Mouse (Mus musculus) limb, embryonic 15.5 days (tissue): ENCODE data around the gene Glod4. TPM values are rescaled to one million over a fixed set of nuclear protein-coding genes. Genes with fewer than 3 reads are reported as not detected.
A peak's percentile ranks its signal among the peaks of the same experiment; 100 is the strongest.

Source experiments
- ATAC-seq: fragments of 200-750 bp; cut with Nextera tagmentation; 2 replicates; pipeline ENCODE4 v1.8.0; 2017; ENCODE audit warnings: low read depth, moderate TSS enrichment; ENCODE audit not compliant: insufficient number of reproducible peaks, low FRiP score, low TSS enrichment
- H3K27ac ChIP-seq: fragments of 300-500 bp; sonication (generic); 2 replicates; pipeline ENCODE4 v1.5.1; 2015; ENCODE audit warnings: moderate library complexity, mild to moderate bottlenecking, inconsistent platforms
- H3K27me3 ChIP-seq: fragments of 300-500 bp; sonication (generic); 2 replicates; pipeline ENCODE4 v1.6.1; 2015; ENCODE audit warnings: inconsistent platforms
- H3K36me3 ChIP-seq: fragments of 300-500 bp; sonication (generic); 2 replicates; pipeline ENCODE4 v1.6.1; 2015; ENCODE audit warnings: inconsistent platforms
- H3K4me1 ChIP-seq: fragments of 300-500 bp; sonication (generic); 2 replicates; pipeline ENCODE4 v1.6.1; 2015; ENCODE audit warnings: inconsistent platforms
- H3K4me2 ChIP-seq: fragments of 300-500 bp; sonication (generic); 2 replicates; pipeline ENCODE4 v1.6.1; 2015; ENCODE audit warnings: mild to moderate bottlenecking, inconsistent platforms
- H3K4me3 ChIP-seq: fragments of 300-500 bp; sonication (generic); 2 replicates; pipeline ENCODE4 v1.5.1; 2015; ENCODE audit warnings: mild to moderate bottlenecking, inconsistent platforms
- H3K9ac ChIP-seq: fragments of 300-500 bp; sonication (generic); 2 replicates; pipeline ENCODE4 v1.6.1; 2015; ENCODE audit warnings: inconsistent platforms
- H3K9me3 ChIP-seq: fragments of 300-500 bp; sonication (generic); 2 replicates; pipeline ENCODE4 v1.6.1; 2016; ENCODE audit warnings: inconsistent platforms
- WGBS: fragments of 180-500 bp; shearing (Covaris S2); methylation state at CpG from one replicate; pipeline ENCODE4 v1.1.7; 2015; 5-methylcytosine and 5-hydroxymethylcytosine counted together
- polyA plus RNA-seq: library from polyadenylated mRNA; unstranded; fragments of >200 nt; fragmentation: Nextera tagmentation; extraction: Ambion mirVana; gene quantifications from 2 replicates; pipeline ENCODE4 v1.2.1, GENCODE M21; 2015

Glod4 gene
- polyA plus RNA-seq, 1 experiment from 2014 or later = 131 TPM

DNA sequence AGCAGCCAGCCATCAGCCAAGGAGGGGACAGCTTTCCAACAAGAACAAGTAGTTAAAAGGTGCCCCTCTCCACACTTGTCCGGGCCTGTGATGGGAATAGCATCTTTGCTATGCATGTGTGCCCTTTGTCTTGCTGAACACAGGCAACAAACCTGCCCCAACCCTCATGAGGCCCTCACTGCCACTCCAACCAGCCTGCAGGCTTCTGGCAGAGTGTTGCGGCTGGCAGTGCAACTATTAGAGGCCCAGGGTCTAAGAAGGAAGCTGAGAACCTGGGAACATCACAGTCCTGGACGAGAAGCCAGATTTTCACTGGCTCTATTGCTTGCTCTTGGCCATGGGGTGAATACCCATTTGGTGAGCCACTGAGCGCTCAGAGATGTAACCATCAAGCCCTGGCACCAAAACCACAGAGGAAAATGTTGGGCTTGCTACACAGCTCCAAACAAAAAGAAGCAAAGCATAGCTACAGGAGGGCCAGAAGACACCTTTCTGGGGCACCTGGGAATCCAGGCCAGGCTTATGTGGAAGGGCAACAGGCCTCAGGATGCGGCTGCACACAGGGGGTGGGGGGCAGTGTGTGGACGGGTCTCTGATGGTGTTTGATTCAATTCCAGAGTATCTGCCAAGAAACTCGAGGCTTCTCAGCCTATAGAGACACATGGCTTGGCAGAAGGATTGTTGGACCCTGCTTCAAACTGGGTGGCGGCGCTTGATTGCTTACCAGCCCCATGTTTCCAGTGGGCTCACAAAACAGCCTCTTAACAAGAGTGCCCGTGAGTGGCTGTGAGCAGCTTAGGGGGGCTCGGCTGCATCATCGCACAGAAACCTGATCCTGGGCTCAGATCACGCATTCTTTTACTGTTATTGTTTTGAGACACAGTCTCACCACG lies 35.7 kb upstream of the Glod4 start:
- Histone ChIP-seq H3K4me3 (no peak overlapping the region), H3K4me1 (peaks cover 22% of the 10 kb centered on the region), H3K27ac (peak overlapping the region; percentile 65), H3K9me3 (no peaks in the 10 kb centered on the region; the same call in 1 of the 2 replicates), H3K9ac (no peak overlapping the region), H3K27me3 (no peaks in the 10 kb centered on the region), H3K36me3 (peaks cover 18% of the 10 kb centered on the region; the same call in 1 of the 2 replicates), H3K4me2 (no peak overlapping the region)
- WGBS = 32% methylated on average over 14 of the region's 14 CpGs
- peak; percentile 11; the same call in 1 of the 2 replicates for ATAC-seq

DNA sequence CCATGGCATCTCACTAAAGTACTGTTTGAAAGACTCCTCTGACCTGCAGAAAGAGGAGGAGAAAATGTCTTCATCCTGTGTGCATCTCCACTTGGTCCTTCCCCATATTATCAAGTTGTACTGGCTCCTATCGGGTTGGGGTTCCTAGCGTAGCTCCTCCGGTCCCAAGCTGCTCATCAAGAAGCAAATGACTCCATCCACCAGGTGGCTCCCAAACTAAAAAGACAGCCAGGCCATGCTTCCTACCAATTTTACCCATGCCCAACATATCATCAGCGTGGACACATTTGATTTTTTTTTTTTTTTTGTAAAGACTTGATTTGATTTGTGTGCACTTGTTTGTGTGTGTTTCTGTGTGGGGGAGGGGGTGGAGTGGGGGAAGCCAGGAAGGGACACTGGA lies 28.9 kb upstream of the Glod4 start:
- Histone ChIP-seq H3K4me2 (no peak overlapping the region), H3K27ac (no peak overlapping the region), H3K9ac (no peak overlapping the region), H3K36me3 (peaks cover 37% of the 10 kb centered on the region), H3K4me1 (no peaks in the 10 kb centered on the region), H3K9me3 (no peaks in the 10 kb centered on the region), H3K27me3 (no peaks in the 10 kb centered on the region), H3K4me3 (no peak overlapping the region)
- no peak for ATAC-seq
- 77% methylated on average over 4 of the region's 4 CpGs for WGBS

DNA sequence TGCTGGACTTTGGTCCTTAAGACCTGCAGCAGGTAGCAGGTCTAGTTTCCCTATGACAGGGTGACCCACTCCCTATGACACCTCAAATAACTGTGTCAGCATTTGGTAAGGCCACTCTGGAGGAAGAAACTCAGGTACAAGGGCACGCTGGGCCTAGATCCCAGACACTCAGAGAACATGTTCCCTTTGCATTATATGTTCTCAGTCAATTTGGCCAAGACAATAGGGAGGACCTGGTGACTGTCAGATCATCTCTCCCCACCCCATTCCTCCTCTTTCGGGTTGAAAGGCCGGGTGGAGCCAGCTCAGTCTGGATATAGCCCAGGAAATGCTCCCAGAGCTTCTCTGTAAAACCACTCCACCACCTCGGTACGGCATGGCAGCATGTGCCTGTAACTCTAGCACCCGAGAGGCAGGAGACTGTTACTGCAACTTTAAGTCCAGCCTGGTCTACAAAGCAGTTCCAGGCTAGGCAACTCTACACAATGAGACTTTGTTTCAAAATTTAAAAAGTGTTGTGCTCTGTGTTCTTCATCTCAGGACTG lies 25.1 kb upstream of the Glod4 start:
- Histone ChIP-seq H3K36me3 (peaks cover 22% of the 10 kb centered on the region), H3K4me3 (no peak overlapping the region), H3K27ac (no peak overlapping the region; the same call in 1 of the 2 replicates), H3K4me2 (no peak overlapping the region), H3K4me1 (peaks cover 10% of the 10 kb centered on the region; the same call in 1 of the 2 replicates), H3K9me3 (no peaks in the 10 kb centered on the region), H3K9ac (no peak overlapping the region), H3K27me3 (no peaks in the 10 kb centered on the region)
- WGBS = 72% methylated on average over 6 of the region's 6 CpGs
- no peak for ATAC-seq

DNA sequence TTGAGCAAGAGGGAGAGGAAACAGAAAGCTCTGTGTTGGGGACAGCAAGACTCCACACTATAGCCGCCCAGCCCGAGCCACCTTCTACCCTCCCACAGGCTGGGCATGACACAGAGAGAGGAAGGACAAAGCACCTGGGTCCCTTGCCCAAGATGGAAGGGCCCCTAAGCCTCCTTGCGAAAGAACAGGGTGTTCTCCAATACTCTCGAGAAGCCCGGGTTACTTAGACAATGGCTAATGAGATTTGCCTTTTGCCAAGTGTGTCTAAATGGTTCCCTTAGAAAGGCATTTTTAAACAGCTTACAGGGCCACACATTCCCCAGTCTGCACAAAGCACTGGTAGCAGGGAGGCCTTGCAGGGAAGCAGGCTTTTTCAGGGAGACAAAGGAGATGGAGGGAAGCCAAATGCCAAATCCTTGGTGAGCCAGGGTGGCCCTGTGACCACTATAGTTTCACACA lies 24.5 kb upstream of the Glod4 start:
- no peak for ATAC-seq
- no peak overlapping the region for H3K4me2 ChIP-seq
- H3K9ac ChIP-seq = no peak overlapping the region
- no peaks in the 10 kb centered on the region for H3K9me3 ChIP-seq
- no peaks in the 10 kb centered on the region for H3K27me3 ChIP-seq
- peaks cover 16% of the 10 kb centered on the region for H3K4me1 ChIP-seq
- H3K27ac ChIP-seq = peak overlapping the region; percentile 30
- no peak overlapping the region for H3K4me3 ChIP-seq
- peaks cover 19% of the 10 kb centered on the region for H3K36me3 ChIP-seq
- 71% methylated on average over 5 of the region's 5 CpGs for WGBS

DNA sequence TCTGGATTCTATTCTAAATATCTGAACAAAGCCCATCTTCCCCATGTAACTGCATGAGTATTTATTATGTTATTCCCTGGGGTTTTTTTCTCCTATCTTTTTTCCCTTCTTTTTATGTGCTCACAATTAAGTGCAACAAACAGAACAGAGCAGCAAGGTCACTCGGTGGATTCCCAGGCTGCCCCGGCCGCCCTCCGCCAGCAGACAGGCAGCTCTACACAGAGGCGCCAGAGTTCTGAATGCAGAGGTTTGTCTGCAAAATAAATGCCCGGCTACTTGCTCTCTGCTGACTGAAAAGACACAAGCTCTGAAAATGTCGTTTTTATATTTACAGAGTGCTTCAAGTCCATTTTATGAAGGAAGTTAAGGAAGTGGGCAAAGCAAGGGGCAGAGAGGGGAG lies 24.0 kb upstream of the Glod4 start:
- Histone ChIP-seq H3K4me2 (no peak overlapping the region), H3K27me3 (no peaks in the 10 kb centered on the region), H3K4me1 (peaks cover 21% of the 10 kb centered on the region), H3K4me3 (no peak overlapping the region), H3K36me3 (peaks cover 20% of the 10 kb centered on the region; the same call in 1 of the 2 replicates), H3K27ac (peak overlapping the region; percentile 30; the same call in 1 of the 2 replicates), H3K9me3 (no peaks in the 10 kb centered on the region), H3K9ac (no peak overlapping the region)
- 60% methylated on average over 7 of the region's 7 CpGs for WGBS
- no peak for ATAC-seq

DNA sequence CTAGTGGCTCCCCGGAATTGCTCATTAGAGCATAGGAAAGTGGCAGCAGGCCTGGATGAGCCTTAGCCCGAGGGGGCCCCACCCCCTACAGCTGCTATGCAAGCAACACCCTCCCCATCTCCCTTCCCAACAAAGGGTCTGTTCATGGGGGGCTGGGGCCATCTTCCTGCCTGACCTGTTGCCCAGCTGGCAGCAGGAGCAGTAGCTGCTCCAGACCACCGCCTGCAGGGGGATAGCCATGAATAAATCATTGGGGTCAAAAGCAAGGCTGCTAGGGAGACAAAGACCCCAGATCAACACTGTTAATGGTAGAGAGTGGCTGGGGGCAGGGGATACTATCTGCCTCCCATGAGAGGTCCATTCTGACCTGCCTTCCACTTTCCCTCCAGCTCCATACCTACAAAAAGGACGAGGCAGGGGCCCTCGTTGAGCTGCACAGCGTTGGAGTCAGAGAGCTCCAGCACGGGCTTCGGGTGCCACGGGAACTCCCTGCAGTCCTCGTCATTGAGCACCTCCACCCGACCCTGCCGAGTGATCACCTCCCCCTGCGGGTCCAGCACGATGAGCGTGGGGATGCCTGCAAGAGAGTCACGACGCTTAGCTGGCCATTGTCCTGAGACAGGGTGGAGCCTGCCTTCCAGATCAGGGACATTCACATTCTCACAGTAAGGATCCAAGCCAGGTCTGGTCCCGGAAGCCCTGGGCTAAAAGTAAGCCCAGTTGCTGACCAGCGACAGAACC lies 19.3 kb upstream of the Glod4 start:
- Histone ChIP-seq H3K4me2 (no peak overlapping the region), H3K36me3 (peaks cover 44% of the 10 kb centered on the region), H3K4me3 (no peak overlapping the region), H3K9ac (no peak overlapping the region), H3K4me1 (peaks cover 24% of the 10 kb centered on the region), H3K27ac (no peak overlapping the region), H3K27me3 (no peaks in the 10 kb centered on the region), H3K9me3 (no peaks in the 10 kb centered on the region)
- no peak for ATAC-seq
- WGBS = 25% methylated on average over 19 of the region's 19 CpGs

DNA sequence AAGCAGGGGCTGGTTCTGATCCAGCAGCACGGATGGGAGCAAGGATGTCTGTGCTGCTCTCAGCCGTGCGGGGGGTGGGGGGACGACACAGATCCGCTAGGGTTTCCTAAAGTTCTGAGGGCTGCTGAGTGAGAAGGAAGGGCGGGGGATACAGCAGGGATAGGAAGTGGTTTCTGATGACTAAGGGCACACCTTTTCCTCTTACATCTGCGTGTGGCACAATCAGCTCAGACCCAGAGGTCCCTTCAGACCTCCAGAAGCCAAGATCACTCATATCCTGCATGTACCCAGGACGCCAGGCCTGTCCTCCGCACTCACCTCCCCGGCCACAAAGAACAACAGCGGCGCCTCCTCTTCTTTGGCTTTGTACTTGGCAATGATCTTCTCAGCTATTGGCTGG lies 17.7 kb upstream of the Glod4 start:
- WGBS = 80% methylated on average over 12 of the region's 12 CpGs
- no peak for ATAC-seq
- peaks cover 55% of the 10 kb centered on the region for H3K36me3 ChIP-seq

DNA sequence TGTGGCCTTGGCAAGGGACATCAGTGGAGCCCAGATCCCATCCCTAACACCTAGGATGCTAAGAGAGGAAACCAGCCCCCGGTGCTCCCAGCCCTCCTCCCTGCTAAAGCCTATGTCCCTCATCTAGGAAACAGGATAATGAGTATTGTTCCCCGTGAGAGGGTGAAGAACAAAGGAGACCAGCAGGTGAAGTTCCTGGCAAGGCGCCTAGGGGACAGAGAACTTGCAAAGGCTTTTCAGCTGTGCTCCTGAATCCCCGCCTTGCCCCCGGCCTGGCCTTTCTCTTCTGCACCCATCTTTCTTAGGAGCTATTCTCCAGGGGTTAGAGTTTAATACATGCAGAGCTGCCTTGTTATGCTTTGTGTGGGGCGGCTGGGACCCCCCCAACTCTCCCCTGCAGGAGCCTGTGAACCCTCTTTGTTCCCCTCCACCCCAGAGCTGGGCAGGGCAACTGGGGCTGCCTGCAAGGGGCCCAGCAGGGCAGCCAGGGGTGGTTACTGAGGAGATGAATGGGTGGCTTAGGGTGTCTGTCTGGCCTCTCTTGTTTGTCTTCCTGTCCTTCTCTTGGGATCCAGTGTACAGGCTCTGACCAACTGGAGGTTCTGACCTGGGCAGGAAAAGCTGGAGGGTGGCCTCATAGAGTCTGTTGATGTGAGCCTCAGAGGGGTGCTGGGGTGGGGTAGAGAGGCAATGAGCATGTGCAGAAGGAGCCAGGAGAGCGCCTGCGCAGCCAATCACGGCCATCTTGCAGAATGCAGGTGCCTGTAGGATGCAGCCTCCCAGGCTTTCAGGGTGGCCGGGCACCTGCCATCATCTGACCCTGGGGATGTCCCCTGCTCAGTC lies 16.9 kb upstream of the Glod4 start:
- no peak for ATAC-seq
- WGBS = 76% methylated on average over 10 of the region's 10 CpGs
- H3K9ac ChIP-seq = no peak overlapping the region

More for the DNA sequence above, 17.7 kb upstream of the Glod4 start:
- H3K27ac ChIP-seq = no peak overlapping the region
- H3K4me2 ChIP-seq = no peak overlapping the region
- H3K9me3 ChIP-seq = no peaks in the 10 kb centered on the region
- H3K27me3 ChIP-seq = no peaks in the 10 kb centered on the region
- H3K9ac ChIP-seq = no peak overlapping the region
- no peak overlapping the region for H3K4me3 ChIP-seq
- peaks cover 25% of the 10 kb centered on the region for H3K4me1 ChIP-seq

DNA sequence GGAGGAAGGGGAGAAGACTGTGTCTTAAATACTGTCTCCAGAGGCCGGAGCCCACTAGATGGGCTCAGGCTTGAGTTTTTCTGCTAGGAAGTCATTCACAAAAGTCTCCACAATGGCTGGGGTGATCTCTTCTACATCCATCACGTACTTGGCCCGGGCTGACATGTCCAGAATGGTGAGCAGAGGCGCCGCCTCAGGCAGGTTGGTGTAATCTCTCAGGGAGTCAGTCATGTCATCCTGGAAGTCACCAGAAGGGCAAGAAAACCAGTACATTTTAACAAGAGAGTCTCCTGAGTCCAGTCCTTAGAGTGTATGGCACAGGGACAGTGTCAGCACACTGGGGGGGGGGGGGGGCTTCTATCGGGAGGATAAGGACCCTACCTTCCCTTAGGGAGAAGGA lies 15.0 kb upstream of the Glod4 start:
- H3K36me3 ChIP-seq = peaks cover 52% of the 10 kb centered on the region

More for the DNA sequence above, 16.9 kb upstream of the Glod4 start:
- peaks cover 27% of the 10 kb centered on the region for H3K4me1 ChIP-seq
- H3K9me3 ChIP-seq = no peaks in the 10 kb centered on the region
- H3K4me3 ChIP-seq = no peak overlapping the region
- H3K4me2 ChIP-seq = no peak overlapping the region
- H3K27me3 ChIP-seq = no peaks in the 10 kb centered on the region
- peaks cover 55% of the 10 kb centered on the region for H3K36me3 ChIP-seq
- no peak overlapping the region for H3K27ac ChIP-seq

DNA sequence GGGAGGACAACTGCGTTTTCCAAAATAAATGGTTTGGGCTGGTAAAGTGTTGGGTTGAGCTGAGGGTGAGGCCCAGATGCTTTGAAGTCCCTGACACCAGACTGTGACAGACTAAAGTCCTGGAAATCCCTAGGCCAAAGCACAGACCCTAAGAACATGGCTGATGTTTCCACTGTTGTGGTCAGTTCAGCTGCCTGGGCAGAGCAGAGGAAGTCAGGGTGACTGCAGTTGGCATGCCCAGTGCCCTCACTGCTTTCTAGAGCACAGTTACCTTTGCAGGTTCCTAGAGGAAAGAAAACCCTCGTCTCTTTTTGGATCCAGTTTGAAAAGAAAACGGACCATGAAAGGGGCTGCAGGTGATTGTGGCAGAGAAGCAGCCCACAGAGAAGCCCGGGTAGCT lies 13.9 kb upstream of the Glod4 start:
- Histone ChIP-seq H3K27me3 (no peaks in the 10 kb centered on the region), H3K27ac (no peak overlapping the region), H3K4me3 (no peak overlapping the region), H3K4me2 (no peak overlapping the region), H3K9me3 (no peaks in the 10 kb centered on the region), H3K9ac (no peak overlapping the region), H3K36me3 (peaks cover 45% of the 10 kb centered on the region), H3K4me1 (peaks cover 27% of the 10 kb centered on the region)
- ATAC-seq = no peak
- 61% methylated on average over 4 of the region's 4 CpGs for WGBS

More for the DNA sequence above, 15.0 kb upstream of the Glod4 start:
- Histone ChIP-seq H3K9me3 (no peaks in the 10 kb centered on the region), H3K4me1 (peaks cover 30% of the 10 kb centered on the region), H3K27ac (no peak overlapping the region), H3K4me3 (no peak overlapping the region), H3K9ac (no peak overlapping the region), H3K27me3 (no peaks in the 10 kb centered on the region), H3K4me2 (no peak overlapping the region)
- no peak for ATAC-seq
- WGBS = 79% methylated on average over 6 of the region's 6 CpGs

DNA sequence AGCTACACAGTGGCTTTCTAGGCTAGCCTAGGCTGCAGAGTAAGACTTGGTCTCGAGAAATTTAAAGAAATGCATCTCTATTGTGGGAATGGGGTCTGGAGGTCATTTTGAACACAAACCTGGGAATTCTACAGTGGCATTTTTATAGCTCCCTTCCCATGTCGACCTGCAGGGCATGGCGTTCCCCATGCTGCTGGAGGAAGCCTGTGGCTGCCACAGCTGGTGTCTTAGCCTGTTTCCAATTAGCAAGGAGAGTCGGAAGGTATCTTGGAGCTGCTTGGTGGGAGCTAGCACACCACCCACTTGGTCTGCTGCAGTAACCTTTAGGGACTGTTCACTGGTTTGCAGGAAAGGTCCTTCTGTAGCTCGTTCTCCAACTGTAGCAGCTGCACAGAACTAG lies 12.6 kb upstream of the Glod4 start:
- no peak for ATAC-seq

More for the DNA sequence above, 12.6 kb upstream of the Glod4 start:
- WGBS = 7% methylated on average over 5 of the region's 5 CpGs
- Histone ChIP-seq H3K4me1 (peaks cover 30% of the 10 kb centered on the region), H3K4me3 (no peak overlapping the region), H3K27me3 (no peaks in the 10 kb centered on the region), H3K36me3 (peaks cover 39% of the 10 kb centered on the region), H3K4me2 (no peak overlapping the region), H3K27ac (0 out of 2 replicates have a peak overlapping the region, but pooled peaks have one; percentile 38), H3K9ac (no peak overlapping the region), H3K9me3 (no peaks in the 10 kb centered on the region)
